Mouse (Mus musculus): ENCODE results near the gene Creb1.

- TF ChIP-seq CTCF (IDR thresholded peaks at IDR 0.05; ENCODE audit: low read depth, low read length), result no peak
- no peak for TF ChIP-seq TAL1 (conservative IDR thresholded peaks at IDR 0.05; ENCODE audit: low read depth, low read length)
- no peak for TF ChIP-seq POLR2AphosphoS5 (IDR thresholded peaks at IDR 0.05; ENCODE audit: insufficient replicate concordance, low read depth, low read length)
Observed at GRCm38 (mm10) chr1:64509678-64510077, 22.8 kb upstream of the Creb1 start.
